Mouse (Mus musculus): ENCODE data around the gene Lrrc42. TPM values are rescaled to one million over a fixed set of nuclear protein-coding genes. Genes with fewer than 3 reads are reported as not detected.
A peak's percentile ranks its signal among the peaks of the same experiment; 100 is the strongest.

Gene Lrrc42
- total RNA-seq, 4 experiments from 2014 or later: 30.5 to 38.5 (median 34.3) TPM

DNA sequence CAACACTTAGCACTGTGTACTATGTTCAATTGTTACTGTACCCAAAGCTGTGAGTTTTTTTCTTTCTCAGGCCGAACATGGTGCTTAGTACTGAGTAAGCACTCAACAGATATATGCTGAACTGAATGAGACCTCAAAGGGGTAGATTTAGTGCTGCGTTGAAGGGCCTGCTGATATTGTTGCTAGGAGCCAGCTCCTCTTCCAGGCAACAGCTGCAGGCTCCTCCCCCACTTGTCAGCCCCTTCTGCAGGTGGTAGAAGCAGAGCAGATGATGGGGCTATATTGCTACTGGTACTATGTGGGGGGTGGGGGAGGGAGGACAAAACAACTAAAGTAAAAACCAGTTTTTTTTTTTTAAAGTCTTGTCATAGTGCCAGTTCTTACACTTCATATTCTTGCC is 3.9 kb downstream of the Lrrc42 start:
- DNase-seq (ENCODE audit: low spot score in 2 of 2): no peak

DNA sequence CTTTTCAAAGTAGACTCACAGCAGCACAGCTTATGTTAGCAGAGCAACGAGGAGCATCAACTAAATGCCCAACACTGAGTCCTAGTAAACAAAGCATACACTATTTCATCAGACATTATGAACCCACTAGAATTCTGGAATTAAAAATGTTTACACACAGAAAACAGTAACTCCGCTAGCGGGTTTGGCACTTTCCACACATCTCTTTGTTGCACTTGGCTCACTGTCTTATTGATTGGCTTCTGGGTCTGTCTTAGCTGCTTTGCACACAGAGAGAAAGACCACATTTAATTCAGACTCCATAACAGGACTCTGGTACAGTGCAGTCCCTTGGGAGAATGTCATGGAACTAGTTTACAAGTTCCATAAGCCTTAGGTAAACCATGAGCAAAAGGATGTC is 5.3 kb downstream of the Lrrc42 start:
- DNase-seq (ENCODE audit: low spot score in 2 of 2): no peak

DNA sequence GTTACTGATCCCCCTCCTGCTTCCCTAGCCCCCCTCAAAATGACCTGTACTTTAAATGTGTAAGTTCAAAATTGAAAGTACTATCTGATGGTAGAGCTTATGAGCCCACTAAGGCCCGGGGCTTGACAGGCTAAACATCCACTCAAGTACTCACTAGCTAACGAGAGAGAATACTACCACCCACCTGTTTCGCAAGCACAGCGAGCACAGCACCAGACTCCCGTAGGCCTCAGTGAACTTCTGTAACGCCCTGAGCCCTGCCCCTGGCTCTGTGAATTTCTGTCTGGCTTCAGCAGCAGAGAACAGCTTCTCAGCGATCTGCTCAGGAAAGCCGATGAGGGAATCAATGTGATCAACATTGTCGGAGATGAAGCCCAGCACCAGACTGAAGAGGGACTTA is 6.2 kb downstream of the Lrrc42 start:
- no peak for DNase-seq (ENCODE audit: low spot score in 2 of 2)

DNA sequence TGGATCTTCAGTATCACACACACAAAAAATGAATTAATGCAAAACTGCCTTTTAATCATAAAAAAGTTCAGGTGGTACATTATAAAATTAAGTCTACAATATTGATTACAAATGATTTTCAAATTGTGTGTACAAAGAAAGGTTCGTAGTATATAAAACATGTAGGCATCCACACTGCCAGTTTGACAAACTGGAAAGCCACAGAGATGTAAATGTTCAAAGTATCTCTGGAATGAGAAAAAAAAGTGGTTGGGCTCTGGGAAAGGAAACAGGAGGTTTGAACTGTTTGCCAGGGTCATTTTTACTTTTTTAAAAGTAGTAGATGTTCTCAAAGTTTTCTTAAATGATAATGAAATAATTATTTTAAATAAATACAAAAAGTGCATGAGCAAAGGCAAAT is 7.3 kb downstream of the Lrrc42 start:
- DNase-seq (ENCODE audit: low spot score in 2 of 2): no peak

DNA sequence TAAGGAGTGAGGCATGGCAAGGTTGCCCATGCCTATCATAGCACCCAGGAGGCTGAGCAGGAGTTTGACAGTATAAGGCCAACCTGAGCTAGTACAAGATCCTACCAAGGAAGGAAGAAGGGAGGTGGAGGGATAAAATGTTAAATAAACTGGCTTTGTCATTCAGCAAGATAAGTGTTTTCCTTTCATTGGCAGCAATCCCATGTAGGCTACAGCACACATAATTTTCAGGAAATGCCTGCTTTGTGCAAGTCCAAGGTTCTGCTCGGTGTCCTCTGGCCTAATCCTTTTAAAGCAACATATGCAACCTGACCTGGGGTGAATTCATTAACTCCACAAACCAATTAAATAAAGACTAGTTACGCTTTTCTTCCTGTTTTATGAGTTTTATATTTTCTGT is 8.0 kb downstream of the Lrrc42 start:
- DNase-seq (ENCODE audit: low spot score in 2 of 2): no peak

DNA sequence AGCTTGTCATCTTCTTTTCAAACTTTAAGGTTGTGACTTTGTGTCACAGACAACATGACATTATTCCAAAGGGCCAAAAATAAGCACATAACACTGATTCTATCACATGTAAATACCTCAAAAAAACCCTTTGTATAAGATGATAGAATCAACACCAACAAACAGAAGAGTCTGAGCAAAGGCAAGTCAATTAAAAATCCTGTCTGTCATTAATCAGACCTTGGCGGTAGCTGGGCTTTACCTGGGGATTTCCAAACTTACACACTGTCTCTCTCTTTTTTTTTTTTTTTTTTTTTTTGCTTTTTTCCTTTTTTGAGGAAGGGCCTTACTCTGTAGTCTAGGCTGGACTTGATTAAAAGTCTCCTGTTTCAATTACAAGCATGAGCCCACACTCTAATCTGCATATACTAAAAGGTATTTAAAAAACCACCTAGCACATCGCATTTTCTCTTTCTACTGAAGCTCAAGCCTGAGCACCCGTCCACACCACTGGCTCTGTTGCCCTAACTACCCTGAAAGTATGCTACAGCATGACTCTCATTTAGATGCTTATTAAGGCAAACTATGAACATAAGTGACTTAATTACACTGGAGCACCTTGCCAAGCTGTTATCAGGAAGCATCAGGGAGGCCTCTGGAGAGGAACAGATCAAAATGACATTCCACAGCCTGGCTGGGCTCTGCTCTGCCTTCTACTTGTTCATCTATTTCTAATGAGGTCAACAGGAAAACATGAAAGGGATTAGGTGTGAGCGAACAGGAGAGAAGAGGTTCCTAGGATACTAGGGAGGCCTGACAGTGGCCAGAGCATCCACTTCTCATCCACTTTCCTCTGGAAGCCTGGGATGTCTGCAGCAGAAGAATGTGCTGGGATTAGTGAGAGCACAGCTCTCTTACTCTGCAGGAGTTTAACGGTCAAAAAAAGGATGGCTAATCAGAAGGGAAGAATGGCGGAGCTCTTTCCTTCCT is 9.7 kb downstream of the Lrrc42 start:
- no peak for DNase-seq (ENCODE audit: low spot score in 2 of 2)

DNA sequence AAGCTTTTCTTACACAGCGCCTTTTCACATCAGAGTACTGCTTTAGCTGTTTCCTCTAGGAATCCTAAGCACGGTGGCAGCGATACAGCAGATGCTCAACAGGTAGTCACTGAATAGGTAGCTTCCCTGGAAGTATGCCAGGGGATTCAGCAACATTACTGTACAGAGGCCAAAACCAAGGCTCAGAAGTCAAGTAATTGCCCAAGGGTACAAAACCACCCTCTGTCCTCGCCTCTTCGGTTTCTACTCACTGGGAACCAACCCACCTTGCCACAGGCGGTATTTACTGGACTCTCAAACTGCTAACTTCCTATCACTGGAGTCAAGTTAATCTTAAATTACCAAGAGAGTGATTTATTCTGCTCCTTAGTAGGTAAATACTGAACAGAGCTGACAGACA is 13.1 kb downstream of the Lrrc42 start:
- DNase-seq (ENCODE audit: low spot score in 2 of 2): no peak

DNA sequence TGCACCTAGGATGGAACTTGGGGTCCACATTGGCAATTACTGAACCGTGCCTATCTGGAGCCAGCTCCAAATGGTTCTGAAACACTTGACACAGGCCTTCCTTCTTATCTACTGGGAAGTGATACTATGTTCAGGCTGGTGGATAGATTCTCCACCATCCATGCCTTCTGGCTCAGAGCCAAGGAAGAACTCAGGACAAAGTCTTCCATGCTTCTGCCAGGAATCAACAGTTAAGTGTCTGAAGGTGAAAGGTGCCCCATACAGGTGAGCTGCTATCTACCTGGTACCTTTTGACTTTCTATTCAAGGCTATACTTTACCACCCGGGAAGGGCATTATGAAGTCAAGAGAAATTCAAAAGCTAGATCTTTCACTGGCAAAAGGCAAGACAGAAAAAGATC is 15.1 kb downstream of the Lrrc42 start:
- no peak for DNase-seq (ENCODE audit: low spot score in 2 of 2)

DNA sequence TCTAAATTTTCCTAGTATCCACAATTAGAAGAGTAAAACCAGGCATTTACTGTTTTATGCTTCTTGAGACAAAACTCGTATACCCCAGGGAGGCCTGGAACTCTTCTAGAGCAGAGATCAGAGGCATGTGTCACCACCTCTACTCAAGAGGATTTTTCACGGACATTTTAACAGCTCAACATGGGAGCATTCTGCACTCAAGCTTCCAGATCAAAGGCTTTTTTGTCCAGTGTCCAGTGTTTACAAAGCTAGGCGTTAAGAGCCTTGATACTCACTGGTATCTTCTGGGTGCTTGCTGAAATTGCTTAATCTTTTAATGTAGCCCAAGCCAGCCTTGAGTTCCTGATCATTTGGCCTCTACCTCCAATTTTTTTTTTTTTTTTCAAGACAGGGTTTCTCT is 21.1 kb downstream of the Lrrc42 start:
- no peak for DNase-seq (ENCODE audit: low spot score in 2 of 2)

DNA sequence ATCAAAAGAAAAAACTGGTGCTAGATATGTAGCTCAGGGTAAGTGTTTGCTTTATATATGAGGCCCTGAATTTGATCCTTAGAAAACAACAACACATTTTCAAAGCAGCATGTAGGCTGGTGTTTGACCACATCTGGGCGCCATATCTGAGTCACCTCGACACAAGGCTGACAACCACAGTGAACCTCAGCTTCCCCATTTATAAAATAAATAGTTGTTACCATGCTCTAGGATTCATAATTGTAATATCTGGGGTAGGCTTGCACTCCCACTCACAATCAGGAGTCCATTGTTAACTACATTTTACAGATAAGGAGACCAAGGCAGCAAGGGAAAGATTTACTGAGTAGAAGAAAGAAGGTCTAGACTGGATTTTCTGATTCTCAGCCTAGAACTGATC is 27.0 kb downstream of the Lrrc42 start:
- no peak for DNase-seq (ENCODE audit: low spot score in 2 of 2)

DNA sequence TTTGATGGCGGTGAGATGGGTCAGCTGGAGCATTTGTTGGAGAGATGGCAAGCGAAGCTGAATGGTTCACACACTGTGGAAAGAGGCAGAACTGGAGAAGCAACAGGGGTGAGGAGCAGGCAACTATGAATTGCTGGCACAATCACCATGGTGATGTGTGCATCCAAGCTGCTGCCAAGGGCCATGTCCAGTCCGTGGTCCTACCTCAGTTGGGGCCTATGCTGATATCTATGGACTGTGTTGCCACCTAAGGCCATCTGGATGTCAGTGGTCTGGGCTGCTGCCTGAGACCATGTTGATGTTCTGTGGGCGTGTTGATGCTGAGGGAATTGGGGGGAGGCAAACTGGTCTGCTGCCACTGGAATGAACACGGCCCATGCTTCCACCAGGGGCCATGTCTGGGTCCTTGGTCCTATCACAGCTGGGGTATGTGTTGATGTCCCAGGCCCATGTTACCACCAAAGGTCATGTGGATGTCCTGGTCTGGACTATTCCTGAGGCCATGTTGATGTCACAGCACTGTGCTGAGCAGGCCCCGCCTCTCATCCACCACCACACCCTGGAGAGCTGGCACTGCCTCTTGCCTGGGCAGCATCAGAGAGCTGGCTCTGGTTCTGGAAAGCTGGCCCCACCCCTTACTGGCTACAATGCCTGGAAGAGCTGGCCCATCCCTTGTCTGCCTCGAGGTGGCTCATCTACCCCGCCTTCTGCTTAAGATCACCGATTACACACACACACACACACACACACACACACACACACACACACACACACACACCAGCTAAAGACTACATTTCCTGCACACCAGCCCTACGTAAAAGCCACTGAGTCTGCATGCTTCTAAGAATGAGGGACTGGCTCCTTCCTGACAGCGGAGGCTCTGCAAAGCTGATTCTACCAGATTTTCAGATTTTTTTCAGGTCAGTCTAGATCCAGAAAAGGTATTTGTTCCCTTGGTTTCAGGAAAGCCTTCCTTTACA is 29.8 kb downstream of the Lrrc42 start:
- no peak for DNase-seq (ENCODE audit: low spot score in 2 of 2)

DNA sequence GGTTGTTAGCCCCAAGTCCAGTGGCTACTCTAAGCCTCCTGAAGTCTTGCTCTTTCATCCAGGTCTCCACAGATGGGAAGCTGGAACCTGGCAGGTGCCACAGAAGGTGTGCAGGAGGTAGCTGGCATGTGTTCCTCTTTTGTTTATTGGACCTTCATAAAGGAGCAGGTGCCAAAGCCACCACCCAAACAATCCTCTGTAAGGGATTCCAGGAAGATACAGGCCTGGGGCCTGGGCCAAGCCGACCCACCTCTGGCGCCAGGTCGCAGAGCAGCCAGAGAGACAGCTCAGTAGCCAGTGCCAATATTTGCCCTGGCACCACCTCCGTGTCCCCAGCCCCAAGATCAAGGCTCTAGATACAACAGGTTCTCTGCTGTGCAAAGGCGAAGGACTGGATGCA is 31.8 kb downstream of the Lrrc42 start:
- DNase-seq (ENCODE audit: low spot score in 2 of 2): no peak

DNA sequence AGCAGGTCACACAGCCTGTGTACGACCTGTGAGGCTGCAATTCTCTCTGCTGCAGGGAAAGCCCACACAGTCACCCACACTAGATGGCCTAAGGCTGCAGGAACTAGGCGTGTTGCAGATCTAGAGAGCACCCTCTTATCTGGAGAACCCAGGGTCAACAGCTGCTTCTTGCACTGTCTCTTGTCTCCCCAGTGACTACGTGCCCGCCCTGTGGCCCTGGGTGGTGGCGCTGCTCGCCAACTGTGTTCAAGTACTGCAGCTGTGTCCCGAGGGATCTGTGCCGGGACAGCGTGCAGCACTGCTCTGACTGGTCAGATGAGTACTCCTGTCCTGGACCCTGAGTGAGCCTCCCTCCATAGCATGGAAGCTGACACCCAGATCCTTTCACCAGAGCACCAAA is 35.8 kb downstream of the Lrrc42 start:
- no peak for DNase-seq (ENCODE audit: low spot score in 2 of 2)

DNA sequence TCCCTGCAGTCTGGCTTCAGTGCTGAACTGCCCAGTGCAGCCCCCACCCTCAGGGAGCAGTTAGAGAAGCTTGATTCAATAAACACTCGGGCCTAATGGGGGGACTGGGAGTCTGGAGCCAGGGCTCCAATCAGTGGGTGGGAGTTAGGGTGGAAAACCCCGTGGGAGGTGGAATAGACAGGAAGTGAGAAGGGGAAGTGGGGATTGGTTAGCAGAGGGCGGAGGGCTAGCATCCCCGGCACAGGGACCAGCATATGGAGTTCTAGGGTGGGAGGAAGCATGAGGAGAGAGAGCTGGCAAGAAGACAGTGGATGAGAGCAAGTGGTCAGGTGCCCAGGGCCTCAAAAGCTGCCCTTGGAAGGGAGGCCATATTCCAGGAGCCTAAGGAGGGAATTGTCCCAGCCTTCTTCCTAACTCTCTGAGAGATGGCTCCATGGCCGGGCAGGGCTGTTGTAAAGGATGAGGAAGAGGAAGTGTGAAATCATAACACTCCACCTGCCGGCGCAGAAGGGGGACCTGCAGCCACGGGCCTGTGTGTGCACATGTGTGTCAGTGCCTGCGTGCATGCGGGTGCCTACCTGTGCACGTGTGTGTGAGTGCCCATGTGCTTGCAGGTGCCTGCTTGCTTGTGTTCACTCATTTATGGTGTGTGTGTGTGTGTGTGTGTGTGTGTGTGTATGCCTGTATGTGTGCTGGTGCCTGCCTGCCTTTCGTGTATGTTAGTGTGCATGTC is 39.9 kb downstream of the Lrrc42 start:
- DNase-seq (ENCODE audit: low spot score in 2 of 2): no peak

DNA sequence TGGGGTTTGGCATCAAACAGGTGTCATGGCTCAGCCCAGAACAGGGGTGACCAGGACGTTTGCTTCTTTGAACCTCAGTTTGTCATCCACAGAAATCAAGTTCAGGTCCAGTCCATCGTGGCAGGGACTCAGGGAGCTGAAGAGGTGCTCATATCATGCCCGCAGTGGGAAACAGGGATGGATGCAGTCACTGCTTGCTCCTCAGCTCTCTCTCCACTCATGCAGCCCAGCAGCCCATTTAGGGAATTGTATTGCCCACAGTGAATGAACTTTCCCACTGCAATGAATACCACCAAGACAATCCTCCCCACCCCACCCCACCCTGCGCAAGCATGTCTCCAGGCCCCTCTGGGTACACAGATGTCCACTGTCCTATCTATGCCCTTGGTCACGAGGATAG is 41.4 kb downstream of the Lrrc42 start:
- no peak for DNase-seq (ENCODE audit: low spot score in 2 of 2)

DNA sequence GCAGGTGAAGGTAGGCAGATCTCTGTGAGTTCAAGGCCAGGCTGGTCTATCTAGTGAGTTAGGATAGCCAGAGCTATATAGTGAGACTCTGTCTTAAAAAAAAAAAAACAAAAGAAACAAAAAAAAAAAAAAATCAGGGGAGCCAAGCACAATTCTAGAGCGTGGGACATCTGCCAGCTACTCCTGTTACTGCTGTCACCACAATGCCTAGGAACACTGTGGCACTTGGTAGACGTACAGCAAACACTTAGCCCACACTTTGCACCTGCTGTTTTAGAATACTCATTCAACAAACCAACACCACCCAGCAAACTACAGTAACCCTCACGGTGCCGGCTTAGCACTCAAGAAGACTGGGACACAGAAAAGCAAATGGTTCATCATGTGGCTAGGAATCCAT is 41.9 kb downstream of the Lrrc42 start:
- peak in 1 of 2 experiments; percentile 43 for DNase-seq (ENCODE audit: low spot score in 2 of 2)

DNA sequence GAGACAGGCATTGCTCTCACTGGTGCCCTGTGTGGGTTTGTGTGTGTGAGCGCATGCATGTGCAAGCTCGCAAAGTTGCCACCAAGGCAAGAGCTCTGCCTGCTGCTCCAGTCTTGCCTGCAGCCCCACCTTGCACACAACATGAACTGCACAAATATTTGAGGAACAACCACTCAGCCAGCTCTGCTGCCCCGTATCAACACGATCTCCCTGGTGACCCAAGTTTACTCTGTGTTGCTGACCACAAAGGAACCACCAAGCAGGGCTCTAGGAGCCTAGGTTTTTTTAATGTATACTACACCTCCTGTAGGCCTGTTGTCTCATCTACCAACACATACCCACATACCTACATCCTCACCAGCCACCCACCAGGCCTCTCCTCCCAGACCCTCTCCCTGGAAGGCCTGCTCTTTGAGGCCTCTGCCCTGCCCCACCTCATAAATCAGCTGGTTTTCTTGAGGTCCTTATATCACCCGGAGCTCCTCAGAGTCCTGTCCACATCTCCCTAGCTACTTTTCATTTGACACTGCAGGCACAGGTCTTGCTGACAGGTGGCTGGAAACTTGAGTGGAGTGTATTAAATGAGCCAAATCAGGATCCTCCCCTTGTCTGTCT is 42.7 kb downstream of the Lrrc42 start:
- no peak for DNase-seq (ENCODE audit: low spot score in 2 of 2)

DNA sequence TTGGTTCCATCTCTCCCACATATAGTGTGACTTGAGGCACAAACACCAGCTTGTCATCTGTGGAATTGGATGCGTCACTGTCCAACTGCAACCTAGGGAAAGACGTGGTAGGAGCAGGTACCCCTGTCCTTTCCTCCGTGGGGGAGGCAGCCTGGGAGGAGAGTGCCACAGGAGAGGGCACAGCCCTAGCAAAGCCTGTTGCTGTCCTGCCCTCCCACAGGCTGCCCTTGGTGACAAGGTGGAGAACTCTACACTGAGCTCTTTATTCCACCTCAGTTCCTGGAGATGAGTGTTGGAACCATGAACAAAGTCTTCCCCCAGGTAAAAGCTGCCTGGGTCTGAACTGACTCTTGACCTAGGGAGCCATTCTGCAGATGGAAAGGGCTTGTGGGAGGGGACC is 44.5 kb downstream of the Lrrc42 start, which contains the start of gene Ldlrad1:
Gene Ldlrad1 (plus strand): TSS at position 301 of the 400 bp plus-strand sequence.
- DNase-seq (ENCODE audit: low spot score in 2 of 2): no peak

DNA sequence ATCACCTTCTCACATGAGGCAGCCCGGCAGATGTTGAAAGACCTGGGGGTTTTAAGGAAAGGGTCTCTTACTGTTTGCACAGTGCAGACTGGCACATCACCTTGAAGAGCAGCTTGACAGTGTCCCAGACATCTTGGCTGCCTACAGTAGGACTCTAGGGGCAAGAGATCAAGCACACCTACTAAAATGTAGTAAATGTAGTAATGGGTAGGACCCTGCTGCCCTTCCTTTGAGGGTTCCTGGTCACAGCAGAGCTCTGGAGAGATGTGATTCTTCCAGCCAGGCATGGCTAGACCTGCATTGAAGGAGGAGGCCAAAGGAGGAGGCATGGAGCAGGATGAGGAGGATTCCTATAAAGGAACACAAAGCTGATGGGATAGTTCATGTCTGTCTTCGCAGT is 46.3 kb downstream of the Lrrc42 start:
- no peak for DNase-seq (ENCODE audit: low spot score in 2 of 2)

DNA sequence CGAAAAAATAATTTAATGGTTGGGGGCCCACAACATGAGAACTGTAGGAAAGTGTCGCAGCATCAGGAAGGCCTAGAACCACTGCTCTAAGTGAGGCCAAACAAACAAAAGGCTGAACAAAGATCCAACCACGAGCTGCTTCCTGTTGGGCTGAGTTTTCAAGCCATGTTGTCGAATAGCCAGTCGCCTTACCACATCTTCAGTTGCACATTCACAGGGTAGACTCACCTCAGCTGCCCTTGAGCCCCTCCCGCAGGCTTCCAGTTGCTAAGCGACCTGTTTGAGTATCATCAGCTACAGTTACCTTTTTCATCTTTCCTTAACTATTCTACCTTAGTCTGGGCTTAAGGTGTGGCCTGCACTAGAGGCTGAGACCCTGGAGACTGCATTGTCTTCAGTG is 50.3 kb downstream of the Lrrc42 start:
- no peak for DNase-seq (ENCODE audit: low spot score in 2 of 2)

DNA sequence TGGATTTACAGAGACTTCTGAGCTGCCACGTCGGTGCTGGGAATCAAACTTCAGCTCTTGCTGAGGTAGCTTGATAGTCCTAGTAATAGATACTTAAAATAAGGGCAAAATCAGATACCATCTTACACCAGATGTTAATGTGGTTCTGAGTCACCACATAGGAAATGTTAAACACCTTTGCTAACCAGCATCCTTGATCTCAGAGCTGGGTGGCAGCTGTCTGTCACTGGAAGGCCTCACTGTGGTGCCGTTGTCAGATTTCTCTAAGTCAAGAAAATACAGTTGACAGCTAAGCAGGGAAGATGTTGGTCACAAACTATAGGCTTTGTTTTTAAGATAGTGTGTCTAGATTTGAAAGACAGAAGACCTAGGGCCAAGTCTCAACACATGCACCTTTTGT is 51.6 kb downstream of the Lrrc42 start:
- no peak for DNase-seq (ENCODE audit: low spot score in 2 of 2)

Data from layer of hippocampus, adult 8-10 months (tissue).